Mouse (Mus musculus) small intestine, adult 2 months (tissue): ENCODE results near the gene Dctn2. TPM values are rescaled to one million over a fixed set of nuclear protein-coding genes. Genes with fewer than 3 reads are reported as not detected.
A peak's percentile ranks its signal among the peaks of the same experiment; 100 is the strongest.

Experiments used
- H3K27ac ChIP-seq: fragments of 200-500 bp; 2 replicates; pipeline ENCODE4 v1.5.1; 2012; ENCODE audit warnings: low read depth, low read length, control low read depth, inconsistent platforms; ENCODE audit not compliant: insufficient read depth
- H3K27me3 ChIP-seq: fragments of 200-500 bp; 2 replicates; pipeline ENCODE4 v1.6.1; 2012; ENCODE audit warnings: mild to moderate bottlenecking, moderate library complexity, low read length, inconsistent platforms; ENCODE audit not compliant: control insufficient read depth, insufficient read depth
- H3K36me3 ChIP-seq: fragments of 200-500 bp; 2 replicates; pipeline ENCODE4 v1.6.1; 2012; ENCODE audit warnings: mild to moderate bottlenecking, low read length, control low read depth, inconsistent platforms; ENCODE audit not compliant: control insufficient read depth, insufficient read depth
- H3K4me1 ChIP-seq: fragments of 200-500 bp; 2 replicates; pipeline ENCODE4 v1.6.1; 2012; ENCODE audit warnings: low read length, inconsistent platforms, mixed read lengths; ENCODE audit not compliant: control insufficient read depth, insufficient read depth, insufficient read length
- H3K4me3 ChIP-seq: fragments of 200-500 bp; 2 replicates; pipeline ENCODE4 v1.5.1; 2012; ENCODE audit warnings: low read depth, mild to moderate bottlenecking, control low read depth, inconsistent platforms, low read length, moderate library complexity
- CTCF ChIP-seq: fragments of 200-500 bp; IDR thresholded peaks from 2 replicates; pipeline ENCODE4 v1.5.1; 2012; ENCODE audit warnings: low read depth, mild to moderate bottlenecking, control low read depth, inconsistent platforms, low read length, moderate library complexity, mixed read lengths; ENCODE audit not compliant: insufficient replicate concordance, insufficient read length; ENCODE audit errors: extremely low read depth
- POLR2A ChIP-seq: fragments of 200-500 bp; IDR thresholded peaks from 2 replicates; pipeline ENCODE4 v1.6.1; 2012; ENCODE audit warnings: low read depth, mild to moderate bottlenecking, control low read depth, inconsistent platforms, low read length, moderate library complexity
- WGBS: fragments of 180-500 bp; shearing (Covaris S2); methylation state at CpG from one replicate; pipeline ENCODE4 v1.1.7; 2018; 5-methylcytosine and 5-hydroxymethylcytosine counted together
- polyA plus RNA-seq: library from polyadenylated mRNA; depleted of rRNA; stranded (reverse); fragments of >200 nt; gene quantifications from 2 replicates; pipeline ENCODE4 v1.2.3, GENCODE M21; 2012

The Dctn2 gene
- polyA plus RNA-seq, 1 experiment: 190 TPM

- TF ChIP-seq POLR2A: no peak
- TF ChIP-seq CTCF: no peak
- WGBS: 72% methylated on average over 6 of the region's 6 CpGs
- no peaks in the 10 kb centered on the region for H3K27me3 ChIP-seq
- peak overlapping the region; percentile 10; the same call in 1 of the 2 replicates for H3K27ac ChIP-seq
- no peak overlapping the region for H3K4me3 ChIP-seq
- H3K36me3 ChIP-seq: peaks cover 44% of the 10 kb centered on the region
- H3K4me1 ChIP-seq: peaks cover 13% of the 10 kb centered on the region
Measured at GRCm38 (mm10) chr10:127292987-127293538, 26.9 kb downstream of the Dctn2 start.

- H3K4me1 ChIP-seq: peaks cover 13% of the 10 kb centered on the region
- TF ChIP-seq CTCF: no peak
- TF ChIP-seq POLR2A: no peak
- H3K36me3 ChIP-seq: peaks cover 44% of the 10 kb centered on the region
- no peak overlapping the region for H3K4me3 ChIP-seq
- WGBS: 79% methylated on average over 3 of the region's 3 CpGs
- no peaks in the 10 kb centered on the region for H3K27me3 ChIP-seq
- 0 out of 2 replicates have a peak overlapping the region, but pooled peaks have one; percentile 10 for H3K27ac ChIP-seq
Measured at GRCm38 (mm10) chr10:127293590-127294113, 27.5 kb downstream of the Dctn2 start.

DNA sequence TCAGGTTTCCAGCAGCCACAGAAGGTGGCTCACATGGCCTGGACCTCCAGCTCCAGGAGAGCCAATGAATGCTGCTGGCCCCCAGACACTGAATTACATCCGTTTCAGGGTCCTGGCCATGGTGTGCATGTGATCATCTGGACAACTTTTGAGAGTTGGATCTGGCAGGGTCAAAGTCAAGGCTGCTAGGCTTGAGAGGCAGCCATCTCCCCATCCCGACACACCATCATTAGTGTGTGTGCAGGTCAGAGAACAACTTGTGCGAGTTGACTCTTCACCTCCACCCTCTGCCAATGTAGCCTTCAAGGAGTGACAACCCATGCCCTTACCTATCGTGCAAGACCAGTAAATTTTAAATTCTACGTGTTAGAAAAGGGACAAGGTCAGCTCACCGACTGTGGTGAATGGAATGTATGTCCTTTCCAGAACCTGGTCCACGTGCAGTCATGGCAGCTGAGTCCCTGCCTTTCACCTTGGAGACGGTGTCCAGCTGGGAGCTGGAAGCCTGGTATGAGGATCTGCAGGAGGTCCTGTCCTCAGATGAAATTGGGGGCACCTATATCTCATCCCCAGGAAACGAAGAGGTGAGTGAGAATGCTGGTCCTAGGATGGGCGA lies 28.8 kb downstream of the Dctn2 start:
- peaks cover 56% of the 10 kb centered on the region for H3K36me3 ChIP-seq
- TF ChIP-seq POLR2A (no peak), CTCF (no peak)
- H3K27ac ChIP-seq: no peak overlapping the region
- H3K4me1 ChIP-seq: peaks cover 8% of the 10 kb centered on the region
- H3K27me3 ChIP-seq: no peaks in the 10 kb centered on the region
- 85% methylated on average over 10 of the region's 10 CpGs for WGBS
- H3K4me3 ChIP-seq: no peak overlapping the region

GRCm38 (mm10) chr10:127295986-127296794 lies 30.0 kb downstream of the Dctn2 start:
- H3K27ac ChIP-seq: no peak overlapping the region
- H3K36me3 ChIP-seq: peaks cover 62% of the 10 kb centered on the region
- H3K4me1 ChIP-seq: peaks cover 8% of the 10 kb centered on the region
- no peak for TF ChIP-seq POLR2A
- no peak for TF ChIP-seq CTCF
- H3K27me3 ChIP-seq: no peaks in the 10 kb centered on the region
- 87% methylated on average over 24 of the region's 24 CpGs for WGBS
- H3K4me3 ChIP-seq: no peak overlapping the region

DNA sequence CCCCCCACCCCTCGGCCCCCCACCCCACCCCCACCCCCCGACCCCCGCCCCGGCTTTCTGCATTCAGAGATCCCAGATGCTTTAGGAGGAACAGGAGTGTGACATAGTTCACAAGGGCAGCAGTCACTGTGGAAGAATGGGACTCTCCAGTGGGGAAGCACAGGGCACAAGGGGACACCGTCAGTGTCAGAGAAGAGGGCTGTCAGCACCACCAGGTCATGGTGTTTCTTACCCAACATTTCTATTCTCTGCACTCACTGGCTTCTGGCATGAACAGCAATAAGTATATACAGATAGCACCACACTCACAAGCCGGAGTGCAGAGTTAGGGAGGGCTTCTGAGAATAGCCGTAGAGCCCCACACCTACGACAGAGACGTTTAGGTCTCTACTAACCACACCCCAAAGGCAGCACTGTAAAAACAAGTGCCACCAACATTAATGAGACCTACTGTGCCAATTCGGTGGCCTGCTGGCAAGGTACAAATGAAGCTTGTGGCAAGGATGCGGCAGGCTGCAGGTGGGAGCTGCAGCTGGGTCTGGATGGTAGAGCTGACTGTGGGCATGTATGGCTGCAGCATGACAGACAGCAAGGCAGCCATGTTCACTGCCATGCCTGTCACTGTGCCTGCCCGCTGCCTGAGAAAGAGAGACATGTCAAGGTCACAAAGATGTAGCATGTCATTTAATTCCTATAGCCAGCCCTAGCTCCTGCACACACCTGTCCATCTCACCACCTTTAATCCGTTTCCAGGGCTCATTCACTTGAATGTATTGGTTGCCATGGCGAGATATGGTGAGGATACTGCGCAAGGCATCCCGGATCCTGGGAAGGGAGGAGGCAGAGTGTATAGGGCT lies 31.1 kb downstream of the Dctn2 start:
- no peak for TF ChIP-seq CTCF
- TF ChIP-seq POLR2A: no peak
- no peak overlapping the region for H3K4me3 ChIP-seq
- H3K36me3 ChIP-seq: peaks cover 69% of the 10 kb centered on the region
- WGBS: 85% methylated on average over 16 of the region's 16 CpGs
- H3K4me1 ChIP-seq: peaks cover 5% of the 10 kb centered on the region
- H3K27ac ChIP-seq: no peak overlapping the region
- no peaks in the 10 kb centered on the region for H3K27me3 ChIP-seq

DNA sequence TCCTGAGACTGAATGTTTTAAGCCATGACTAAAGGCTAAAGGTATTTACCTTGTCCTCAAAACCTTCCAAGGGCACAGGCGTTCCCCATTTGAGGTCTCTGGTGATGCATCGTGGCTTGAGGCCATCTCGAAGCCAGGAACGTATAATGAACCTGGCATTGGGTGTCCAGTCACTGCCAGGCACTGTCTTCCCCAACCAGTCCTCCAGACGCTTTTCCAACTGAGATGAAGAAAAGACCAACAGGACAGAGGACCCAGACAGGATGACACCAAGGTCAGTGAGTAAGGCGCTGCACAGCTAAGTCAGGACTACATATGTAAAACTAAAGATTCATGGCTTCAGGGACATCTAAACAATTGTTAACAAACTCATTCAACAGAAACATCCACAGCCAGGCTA lies 34.2 kb downstream of the Dctn2 start:
- TF ChIP-seq POLR2A (no peak), CTCF (no peak)
- Histone ChIP-seq H3K4me3 (no peak overlapping the region), H3K36me3 (peaks cover 76% of the 10 kb centered on the region), H3K27ac (no peak overlapping the region), H3K4me1 (no peaks in the 10 kb centered on the region), H3K27me3 (no peaks in the 10 kb centered on the region)
- 94% methylated on average over 6 of the region's 6 CpGs for WGBS
